Mouse (Mus musculus): ENCODE results near the gene Fam53a. TPM values are rescaled to one million over a fixed set of nuclear protein-coding genes. Genes with fewer than 3 reads are reported as not detected.

Gene Fam53a
- 52.9 and 53.9 TPM in 2 replicates for polyA plus RNA-seq (2015; fragmentation: Nextera tagmentation; extraction: Ambion mirVana)

DNA sequence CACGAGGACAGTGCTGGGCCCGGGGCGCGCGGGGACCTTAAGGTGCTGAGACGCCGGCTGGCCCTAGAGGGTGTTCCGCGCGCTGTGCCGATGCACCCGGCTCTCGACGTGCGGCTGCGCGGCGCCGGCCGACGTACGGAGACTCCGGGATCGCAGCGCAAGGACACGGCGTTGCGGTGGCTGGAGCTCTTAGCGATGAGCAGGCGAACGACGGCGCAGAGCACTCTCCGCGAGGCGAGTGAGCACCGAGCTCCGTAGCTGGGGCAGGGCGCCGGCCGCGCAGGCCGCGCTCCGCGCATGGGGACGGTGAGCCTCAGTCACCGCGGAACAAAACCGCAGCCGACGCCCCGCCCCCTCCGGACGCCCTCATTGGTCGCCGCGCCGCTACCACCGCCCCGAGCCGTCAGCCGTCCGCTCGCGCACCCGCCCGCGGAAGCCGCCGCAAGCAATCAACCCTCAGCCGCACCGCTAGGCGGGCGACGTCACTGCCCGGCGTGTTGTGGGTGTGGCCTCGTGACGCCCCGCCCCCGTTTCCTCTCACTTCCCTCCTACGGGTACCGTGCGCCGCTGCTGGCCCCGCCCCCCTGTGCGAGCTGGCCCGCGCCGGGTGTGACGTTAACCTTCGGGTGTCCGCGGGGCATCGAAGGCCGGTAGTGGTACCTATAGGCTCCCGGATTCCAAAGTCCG is at the start of gene Fam53a, which contains the start of gene Gm9903:
Gene Fam53a, minus strand, starts transcription at position 335 of the 687 bp plus-strand sequence.
Gene Gm9903, plus strand, starts transcription at position 625 of the 687 bp plus-strand sequence.
- ATAC-seq (ENCODE audit: insufficient read depth, low FRiP score, low read depth), result peak; percentile 97
- Histone ChIP-seq H3K27ac (peak within 1 kb of the TSS; percentile 93), H3K4me3 (replicated peaks) (peak within 1 kb of the TSS; percentile 77), H3K4me2 (peak within 1 kb of the TSS; percentile 88), H3K36me3 (no peaks in the 10 kb centered on the region), H3K9me3 (no peaks in the 10 kb centered on the region), H3K27me3 (replicated peaks) (no peaks in the 10 kb centered on the region), H3K4me1 (peaks cover 8% of the 10 kb centered on the region; the same call in 1 of the 2 replicates), H3K9ac (peak within 1 kb of the TSS; percentile 74)
- under 1% methylated on average over 85 of the region's 99 CpGs for WGBS

DNA sequence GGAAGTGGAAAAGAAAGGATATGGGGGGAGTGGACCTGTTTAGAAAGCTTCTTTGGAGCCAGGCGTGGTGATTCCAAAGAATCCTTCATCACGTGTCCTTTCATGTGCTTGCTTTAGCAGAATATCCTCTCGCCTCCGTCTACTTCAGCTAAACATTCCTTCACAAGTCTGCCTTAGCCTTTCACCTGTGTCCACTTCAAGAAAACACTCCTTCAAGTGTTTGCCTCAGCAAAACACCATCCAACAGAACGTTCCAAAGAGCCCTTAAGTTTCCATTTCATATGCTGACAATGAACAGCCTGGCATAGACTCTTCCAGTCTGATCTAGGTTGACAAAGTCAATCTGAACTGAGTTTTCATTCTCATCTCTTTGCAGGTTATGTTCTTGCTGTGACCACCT is 48.8 kb upstream of the Fam53a start:
- Histone ChIP-seq H3K4me2 (no peak overlapping the region), H3K4me3 (replicated peaks) (no peak overlapping the region), H3K4me1 (0 out of 2 replicates have a peak, but pooled peaks cover 3% of the 10 kb centered on the region), H3K9ac (no peak overlapping the region), H3K27ac (no peak overlapping the region), H3K27me3 (replicated peaks) (no peaks in the 10 kb centered on the region), H3K36me3 (no peaks in the 10 kb centered on the region), H3K9me3 (no peaks in the 10 kb centered on the region)
- ATAC-seq (ENCODE audit: insufficient read depth, low FRiP score, low read depth), result no peak
- WGBS, result 74% methylated on average over 5 of the region's 5 CpGs

DNA sequence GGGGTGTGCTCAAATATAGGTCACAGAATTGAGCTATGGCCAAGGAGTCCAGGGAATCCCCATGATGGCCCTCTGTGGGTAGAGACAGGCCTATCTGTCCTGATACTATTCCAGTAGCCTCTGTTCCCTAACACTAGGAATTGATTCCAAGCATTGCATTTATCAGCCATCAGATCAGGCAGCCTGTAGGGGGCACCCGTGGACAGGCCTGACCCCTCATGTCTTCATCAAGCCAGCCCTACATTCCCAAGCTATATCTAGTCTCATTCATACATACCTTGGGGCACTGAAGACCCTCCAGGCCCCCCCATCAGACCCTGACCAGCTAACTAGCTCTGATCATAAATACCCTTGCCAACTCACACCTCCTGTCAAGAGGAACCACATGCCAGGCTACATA is 46.5 kb upstream of the Fam53a start:
- H3K4me3 ChIP-seq (replicated peaks), result no peak overlapping the region
- WGBS, result 0% methylated on average over 1 of the region's 1 CpGs
- no peaks in the 10 kb centered on the region for H3K4me1 ChIP-seq
- no peak overlapping the region for H3K4me2 ChIP-seq
- ATAC-seq (ENCODE audit: insufficient read depth, low FRiP score, low read depth), result no peak
- no peaks in the 10 kb centered on the region for H3K9me3 ChIP-seq
- H3K36me3 ChIP-seq, result peaks cover 7% of the 10 kb centered on the region; the same call in 1 of the 2 replicates
- H3K9ac ChIP-seq, result no peak overlapping the region
- no peaks in the 10 kb centered on the region for H3K27me3 ChIP-seq (replicated peaks)
- no peak overlapping the region for H3K27ac ChIP-seq

DNA sequence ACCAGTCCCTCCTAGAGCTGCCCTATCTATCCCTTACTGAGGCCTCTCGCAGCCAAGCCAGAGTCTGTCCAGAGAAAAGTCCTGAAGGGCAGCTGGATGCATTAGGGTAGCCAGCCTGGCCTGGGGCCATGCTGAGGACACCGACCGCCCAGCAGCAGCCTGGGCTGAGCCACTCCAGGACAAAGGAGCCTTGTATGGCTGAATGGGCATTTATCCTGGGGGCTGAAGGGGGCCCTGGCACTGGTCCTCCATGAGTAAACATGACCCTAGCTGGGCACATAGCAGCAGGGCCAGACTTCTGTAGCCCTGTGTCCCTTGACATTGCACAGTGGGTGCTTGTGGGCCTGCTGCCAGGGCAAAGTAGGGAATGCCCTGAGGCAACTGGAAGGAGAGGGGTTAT is 45.0 kb upstream of the Fam53a start:
- no peak for ATAC-seq (ENCODE audit: insufficient read depth, low FRiP score, low read depth)
- Histone ChIP-seq H3K4me1 (no peaks in the 10 kb centered on the region), H3K27me3 (replicated peaks) (no peaks in the 10 kb centered on the region)

DNA sequence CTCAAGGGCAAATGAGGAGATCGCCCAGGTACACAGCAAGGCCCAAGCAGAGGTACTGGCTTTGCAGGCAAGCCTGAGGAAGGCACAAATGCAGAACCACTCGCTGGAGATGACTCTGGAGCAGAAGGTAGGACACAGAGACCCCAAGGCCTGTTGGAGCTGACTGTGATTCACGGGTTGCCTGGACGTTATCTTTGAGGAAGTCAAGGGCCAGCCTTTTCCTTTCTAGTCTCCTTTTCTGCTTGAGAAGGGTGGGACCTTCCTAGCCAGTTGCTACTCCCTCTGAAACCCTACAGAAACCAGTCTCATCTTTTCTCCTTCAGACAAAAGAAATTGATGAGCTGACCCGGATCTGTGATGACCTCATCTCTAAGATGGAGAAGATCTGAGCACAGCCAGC is 42.2 kb upstream of the Fam53a start:
- Histone ChIP-seq H3K4me1 (no peaks in the 10 kb centered on the region), H3K36me3 (peaks cover 46% of the 10 kb centered on the region), H3K4me2 (no peak overlapping the region), H3K9me3 (no peaks in the 10 kb centered on the region), H3K9ac (no peak overlapping the region), H3K27me3 (replicated peaks) (no peaks in the 10 kb centered on the region), H3K4me3 (replicated peaks) (no peak overlapping the region), H3K27ac (no peak overlapping the region)
- WGBS, result 71% methylated on average over 5 of the region's 5 CpGs
- ATAC-seq (ENCODE audit: insufficient read depth, low FRiP score, low read depth), result no peak

More for the DNA sequence above, 45.0 kb upstream of the Fam53a start:
- 91% methylated on average over 3 of the region's 3 CpGs for WGBS
- Histone ChIP-seq H3K9ac (no peak overlapping the region), H3K4me3 (replicated peaks) (no peak overlapping the region), H3K27ac (0 out of 2 replicates have a peak overlapping the region, but pooled peaks have one; percentile 26), H3K9me3 (no peaks in the 10 kb centered on the region), H3K36me3 (peaks cover 21% of the 10 kb centered on the region), H3K4me2 (no peak overlapping the region)

DNA sequence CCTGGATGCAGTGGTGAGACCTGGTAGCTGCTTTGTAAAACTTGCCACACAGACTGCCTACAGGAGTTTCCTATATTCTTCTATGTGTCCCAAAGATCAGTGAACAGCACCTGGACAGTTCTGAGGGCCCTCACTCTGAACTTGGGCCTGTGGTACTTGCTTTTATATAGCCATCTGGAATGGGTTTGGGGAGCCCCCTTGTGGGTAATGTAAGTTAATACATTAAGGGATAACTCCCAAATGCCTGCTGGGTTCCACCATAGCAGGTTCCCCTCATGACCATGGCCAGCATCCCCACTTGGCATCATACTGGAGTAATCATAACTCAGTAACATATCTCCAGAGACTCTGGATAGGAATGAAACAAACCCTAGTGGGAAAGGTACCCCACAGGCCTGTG is 38.8 kb upstream of the Fam53a start:
- Histone ChIP-seq H3K9ac (no peak overlapping the region), H3K36me3 (peaks cover 57% of the 10 kb centered on the region), H3K4me2 (no peak overlapping the region), H3K9me3 (no peaks in the 10 kb centered on the region), H3K27ac (no peak overlapping the region), H3K4me1 (no peaks in the 10 kb centered on the region), H3K27me3 (replicated peaks) (no peaks in the 10 kb centered on the region), H3K4me3 (replicated peaks) (no peak overlapping the region)
- no peak for ATAC-seq (ENCODE audit: insufficient read depth, low FRiP score, low read depth)

DNA sequence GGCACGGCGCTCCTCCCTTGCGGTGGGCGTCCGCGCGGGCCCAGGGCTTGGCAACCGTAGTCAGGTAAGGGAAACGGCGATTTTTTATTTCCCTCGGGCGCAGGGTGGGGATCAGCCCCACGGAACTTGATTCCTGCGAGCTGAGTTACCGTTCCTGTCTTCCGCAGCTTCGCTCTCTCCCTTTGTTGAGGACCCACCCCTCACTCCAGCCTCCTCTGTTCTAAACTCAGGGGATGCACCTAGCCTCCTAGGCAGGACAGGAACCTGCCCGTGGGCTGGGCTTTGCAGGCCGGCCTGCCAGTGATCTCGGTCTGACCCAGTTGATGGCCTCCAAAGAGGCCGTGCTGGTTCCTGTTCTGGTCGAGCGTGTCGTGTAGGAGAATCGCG is 29.2 kb upstream of the Fam53a start:
- H3K36me3 ChIP-seq, result peaks cover 35% of the 10 kb centered on the region
- peak overlapping the region; percentile 86 for H3K4me2 ChIP-seq
- peak overlapping the region; percentile 84 for H3K4me3 ChIP-seq (replicated peaks)
- H3K4me1 ChIP-seq, result peaks cover 25% of the 10 kb centered on the region
- ATAC-seq (ENCODE audit: insufficient read depth, low FRiP score, low read depth), result no peak; the same call in 1 of the 2 replicates
- no peaks in the 10 kb centered on the region for H3K27me3 ChIP-seq (replicated peaks)
- under 1% methylated on average over 26 of the region's 26 CpGs for WGBS
- H3K9ac ChIP-seq, result peak overlapping the region; percentile 68
- no peaks in the 10 kb centered on the region for H3K9me3 ChIP-seq
- H3K27ac ChIP-seq, result peak overlapping the region; percentile 77

DNA sequence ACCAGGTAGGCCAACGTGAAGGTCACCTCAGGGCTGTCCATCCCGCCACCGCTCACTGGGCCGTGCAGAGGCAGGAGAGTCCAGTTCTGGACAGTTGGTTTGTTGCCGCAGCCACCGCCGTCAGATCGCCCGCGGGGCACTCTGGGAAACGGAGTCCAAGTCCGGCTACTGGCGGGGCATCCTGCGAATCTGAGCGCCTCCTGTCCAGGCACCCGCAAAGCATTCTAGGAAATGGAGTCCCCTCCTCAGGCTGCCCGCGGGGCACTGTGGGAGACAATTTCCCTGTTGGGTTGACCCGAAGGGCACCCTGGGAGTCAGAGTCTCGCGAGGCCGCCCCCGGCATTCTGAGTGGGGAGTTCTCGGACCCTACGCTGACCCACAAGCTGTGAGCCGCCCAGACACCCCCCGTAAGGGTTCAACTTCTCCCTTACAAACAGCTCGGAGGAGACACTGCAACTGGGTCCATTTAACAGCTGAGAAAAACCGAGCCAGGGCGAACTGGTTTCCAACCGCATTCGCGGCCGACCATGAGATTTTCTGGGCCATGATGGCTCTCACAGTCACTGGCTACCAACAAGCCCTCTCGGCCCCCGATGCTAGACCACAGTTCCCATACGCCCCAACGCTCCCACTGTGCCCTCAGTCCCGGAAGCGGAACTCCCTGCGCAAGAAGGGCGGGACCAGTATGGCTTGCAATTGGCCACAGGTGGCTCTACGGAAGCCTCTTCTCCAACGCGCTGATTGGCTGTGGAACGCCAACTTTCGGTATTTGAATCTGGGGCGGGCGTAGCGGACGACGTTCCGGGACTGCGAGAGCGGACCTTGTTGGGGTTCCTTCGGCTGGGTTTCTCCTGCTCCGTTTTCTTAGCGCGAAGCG is 28.6 kb upstream of the Fam53a start, which contains the start of the genes Tacc3 and Tmem129:
Gene Tacc3, plus strand, starts transcription at position 342 of the 877 bp plus-strand sequence.
Gene Tmem129, minus strand, starts transcription at position 630 of the 877 bp plus-strand sequence.
- Histone ChIP-seq H3K27ac (peak within 1 kb of the TSS; percentile 97), H3K27me3 (replicated peaks) (no peaks in the 10 kb centered on the region), H3K4me2 (peak within 1 kb of the TSS; percentile 86), H3K36me3 (peaks cover 32% of the 10 kb centered on the region), H3K9ac (peak within 1 kb of the TSS; percentile 68), H3K4me3 (replicated peaks) (peak within 1 kb of the TSS; percentile 84), H3K4me1 (peaks cover 25% of the 10 kb centered on the region), H3K9me3 (no peaks in the 10 kb centered on the region)
- peak; percentile 97 for ATAC-seq (ENCODE audit: insufficient read depth, low FRiP score, low read depth)
- WGBS, result under 1% methylated on average over 60 of the region's 60 CpGs

DNA sequence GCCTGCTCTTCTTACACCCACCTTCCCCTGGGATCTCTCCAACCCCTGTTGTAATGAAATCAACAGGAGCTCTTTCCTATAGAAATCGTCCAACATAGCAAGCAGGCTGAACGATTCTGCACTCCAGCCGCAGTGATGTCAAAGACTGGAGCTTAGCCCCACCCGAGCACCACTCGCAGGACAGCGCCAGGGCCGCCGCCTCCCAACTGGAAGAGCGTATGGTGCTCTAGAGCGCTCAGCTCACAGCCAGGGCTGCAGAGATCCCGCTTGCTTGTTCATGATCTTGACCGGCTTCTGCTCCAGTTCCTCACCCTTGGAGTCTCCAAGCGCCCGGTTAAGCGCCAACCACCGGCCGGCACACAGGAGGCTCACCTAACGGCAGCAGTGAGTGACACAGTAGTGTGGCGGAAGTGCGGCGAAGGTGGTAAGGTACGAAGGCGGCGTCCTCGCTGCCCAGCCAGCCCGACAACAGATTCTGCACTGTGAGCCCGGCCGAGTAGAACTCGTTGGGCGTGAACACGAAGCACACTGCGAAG is 27.9 kb upstream of the Fam53a start:
- H3K9me3 ChIP-seq, result no peaks in the 10 kb centered on the region
- under 1% methylated on average over 32 of the region's 32 CpGs for WGBS
- H3K27ac ChIP-seq, result peak overlapping the region; percentile 88
- peak overlapping the region; percentile 61 for H3K9ac ChIP-seq
- H3K36me3 ChIP-seq, result peaks cover 28% of the 10 kb centered on the region
- ATAC-seq (ENCODE audit: insufficient read depth, low FRiP score, low read depth), result peak; percentile 27
- H3K4me3 ChIP-seq (replicated peaks), result peak overlapping the region; percentile 84
- no peaks in the 10 kb centered on the region for H3K27me3 ChIP-seq (replicated peaks)
- peaks cover 28% of the 10 kb centered on the region for H3K4me1 ChIP-seq
- H3K4me2 ChIP-seq, result peak overlapping the region; percentile 86

DNA sequence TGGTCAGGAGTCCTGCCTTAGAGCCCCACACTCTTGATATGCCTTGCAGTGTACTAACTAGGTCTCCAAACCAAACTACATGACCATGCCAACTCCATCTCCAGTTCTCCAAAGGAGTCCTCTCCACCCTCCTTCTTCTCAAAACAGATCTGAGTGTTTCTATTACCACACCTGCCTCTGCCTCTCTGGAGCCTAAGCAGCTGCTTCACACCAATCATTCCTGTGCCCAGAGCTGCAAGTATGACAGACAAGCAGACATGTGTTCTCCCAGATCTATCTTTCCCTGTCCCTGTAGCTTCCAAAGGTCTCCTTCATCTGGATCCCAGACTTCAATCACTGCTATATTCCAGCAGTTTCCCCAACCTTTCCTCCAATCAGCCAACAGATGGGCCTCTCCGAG is 27.3 kb upstream of the Fam53a start:
- Histone ChIP-seq H3K36me3 (peaks cover 24% of the 10 kb centered on the region), H3K9ac (peak overlapping the region; percentile 61; the same call in 1 of the 2 replicates), H3K4me2 (peak overlapping the region; percentile 86), H3K4me3 (replicated peaks) (peak overlapping the region; percentile 84), H3K27ac (peak overlapping the region; percentile 88), H3K9me3 (no peaks in the 10 kb centered on the region), H3K27me3 (replicated peaks) (no peaks in the 10 kb centered on the region), H3K4me1 (peaks cover 28% of the 10 kb centered on the region)
- 33% methylated on average over 1 of the region's 1 CpGs for whole genome bisulfite sequencing
- no peak for ATAC-seq (ENCODE audit: insufficient read depth, low FRiP score, low read depth)

DNA sequence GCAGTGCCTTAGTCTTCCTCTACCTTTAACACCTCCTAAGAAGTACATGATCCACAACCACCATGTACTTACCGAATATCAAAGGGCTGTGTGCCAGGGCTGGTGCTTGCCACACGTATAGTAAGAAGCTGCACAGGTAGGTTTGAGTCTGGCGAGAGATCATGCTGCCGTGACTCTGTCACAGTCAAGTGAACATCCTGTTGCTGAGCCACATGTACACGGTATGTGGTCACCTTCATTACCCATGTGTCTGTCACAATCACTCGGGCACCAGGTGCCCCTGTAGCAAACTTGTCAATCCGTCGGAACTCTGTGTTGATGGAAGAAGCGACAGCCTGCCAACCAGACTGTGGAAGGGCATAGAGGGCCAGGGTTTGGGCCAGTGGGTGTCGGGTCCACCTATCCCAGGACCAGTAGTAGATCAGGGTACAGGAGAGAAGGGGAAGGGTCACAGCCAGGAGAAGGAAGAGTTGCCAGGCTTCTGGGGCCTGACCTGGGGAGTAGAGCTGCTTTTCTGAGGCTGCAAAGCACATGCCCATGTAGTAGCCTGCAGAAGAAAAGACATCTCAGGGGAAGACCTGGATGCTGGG is 25.9 kb upstream of the Fam53a start:
- Histone ChIP-seq H3K9me3 (no peaks in the 10 kb centered on the region), H3K4me3 (replicated peaks) (0 out of 2 replicates have a peak overlapping the region, but pooled peaks have one; percentile 0), H3K4me1 (peaks cover 33% of the 10 kb centered on the region), H3K36me3 (peaks cover 21% of the 10 kb centered on the region), H3K27ac (no peak overlapping the region), H3K4me2 (no peak overlapping the region), H3K27me3 (replicated peaks) (no peaks in the 10 kb centered on the region), H3K9ac (0 out of 2 replicates have a peak overlapping the region, but pooled peaks have one; percentile 12)
- no peak for ATAC-seq (ENCODE audit: insufficient read depth, low FRiP score, low read depth)
- WGBS, result 90% methylated on average over 10 of the region's 10 CpGs

Data from stomach, embryonic 15.5 days (tissue).